Mouse (Mus musculus): Measurements from ENCODE around the gene Ccdc138. TPM values are rescaled to one million over a fixed set of nuclear protein-coding genes. Genes with fewer than 3 reads are reported as not detected.

The Ccdc138 gene
- 8.2 and 9.7 TPM in 2 replicates for polyA plus RNA-seq (2015; fragmentation: Nextera tagmentation; extraction: Ambion mirVana)

GRCm38 (mm10) chr10:58497320-58498284, at the start of gene Ccdc138:
Gene Ccdc138, plus strand, starts transcription at chr10:58497948.
- Histone ChIP-seq H3K27ac (replicated peaks) (peak within 1 kb of the TSS; percentile 95), H3K27me3 (no peaks in the 10 kb centered on the region), H3K9ac (peak within 1 kb of the TSS; percentile 48), H3K9me3 (replicated peaks) (no peaks in the 10 kb centered on the region), H3K4me3 (replicated peaks) (peak within 1 kb of the TSS; percentile 91), H3K36me3 (peaks cover 22% of the 10 kb centered on the region), H3K4me1 (peaks cover 7% of the 10 kb centered on the region; the same call in 1 of the 2 replicates), H3K4me2 (replicated peaks) (peak within 1 kb of the TSS; percentile 51)
- ATAC-seq (ENCODE audit: insufficient number of reproducible peaks, low FRiP score, low TSS enrichment, low read depth) = peak; percentile 98
- WGBS = 1% methylated on average over 50 of the region's 50 CpGs

- peaks cover 23% of the 10 kb centered on the region for H3K36me3 ChIP-seq
- ATAC-seq (ENCODE audit: insufficient number of reproducible peaks, low FRiP score, low TSS enrichment, low read depth) = no peak
- H3K27ac ChIP-seq (replicated peaks) = no peak overlapping the region
- no peaks in the 10 kb centered on the region for H3K27me3 ChIP-seq
- H3K9ac ChIP-seq = no peak overlapping the region
- H3K9me3 ChIP-seq (replicated peaks) = no peaks in the 10 kb centered on the region
- no peaks in the 10 kb centered on the region for H3K4me1 ChIP-seq
- no peak overlapping the region for H3K4me3 ChIP-seq (replicated peaks)
- H3K4me2 ChIP-seq (replicated peaks) = no peak overlapping the region
Measured at GRCm38 (mm10) chr10:58451575-58451974, 46.2 kb upstream of the Ccdc138 start.

DNA sequence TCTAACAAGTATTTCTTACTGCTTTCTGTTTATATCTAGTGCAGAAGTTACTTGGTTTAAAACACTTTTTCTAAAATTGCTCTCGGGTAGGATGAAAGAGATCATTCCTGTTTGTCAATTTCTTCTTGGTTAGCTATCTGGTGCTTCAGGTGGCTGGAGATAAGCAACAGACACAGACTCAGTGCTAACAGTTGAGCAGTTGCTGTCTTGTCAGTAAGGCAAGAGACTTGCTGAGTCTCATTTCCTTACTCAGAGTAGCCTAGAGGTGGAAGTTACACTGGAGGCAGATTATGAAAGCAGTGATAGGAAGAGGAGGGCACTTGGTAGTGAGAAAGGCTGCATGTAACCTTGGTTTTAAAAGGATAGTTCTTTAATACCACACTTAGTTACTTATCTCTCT, 45.6 kb upstream of the Ccdc138 start:
- Histone ChIP-seq H3K4me1 (no peaks in the 10 kb centered on the region), H3K4me2 (replicated peaks) (no peak overlapping the region), H3K4me3 (replicated peaks) (no peak overlapping the region), H3K9ac (no peak overlapping the region), H3K27me3 (no peaks in the 10 kb centered on the region), H3K27ac (replicated peaks) (no peak overlapping the region), H3K9me3 (replicated peaks) (no peaks in the 10 kb centered on the region), H3K36me3 (peaks cover 24% of the 10 kb centered on the region)
- no peak for ATAC-seq (ENCODE audit: insufficient number of reproducible peaks, low FRiP score, low TSS enrichment, low read depth)
- WGBS = 86% methylated on average over 1 of the region's 1 CpGs

GRCm38 (mm10) chr10:58459896-58460295, 37.9 kb upstream of the Ccdc138 start:
- peaks cover 58% of the 10 kb centered on the region for H3K36me3 ChIP-seq

GRCm38 (mm10) chr10:58477086-58477755, 20.5 kb upstream of the Ccdc138 start:
- H3K9me3 ChIP-seq (replicated peaks) = no peaks in the 10 kb centered on the region
- H3K27ac ChIP-seq (replicated peaks) = no peak overlapping the region
- H3K4me3 ChIP-seq (replicated peaks) = no peak overlapping the region
- H3K9ac ChIP-seq = no peak overlapping the region
- H3K27me3 ChIP-seq = no peaks in the 10 kb centered on the region
- no peaks in the 10 kb centered on the region for H3K4me1 ChIP-seq
- ATAC-seq (ENCODE audit: insufficient number of reproducible peaks, low FRiP score, low TSS enrichment, low read depth) = no peak
- 77% methylated on average over 5 of the region's 5 CpGs for WGBS
- H3K4me2 ChIP-seq (replicated peaks) = no peak overlapping the region
- H3K36me3 ChIP-seq = peaks cover 49% of the 10 kb centered on the region

More at GRCm38 (mm10) chr10:58459896-58460295, 37.9 kb upstream of the Ccdc138 start:
- no peak; the same call in 1 of the 2 replicates for ATAC-seq (ENCODE audit: insufficient number of reproducible peaks, low FRiP score, low TSS enrichment, low read depth)
- Histone ChIP-seq H3K27ac (replicated peaks) (no peak overlapping the region), H3K27me3 (no peaks in the 10 kb centered on the region), H3K9me3 (replicated peaks) (no peaks in the 10 kb centered on the region), H3K4me2 (replicated peaks) (no peak overlapping the region), H3K4me3 (replicated peaks) (no peak overlapping the region), H3K4me1 (no peaks in the 10 kb centered on the region), H3K9ac (no peak overlapping the region)
- 97% methylated on average over 1 of the region's 1 CpGs for WGBS

DNA sequence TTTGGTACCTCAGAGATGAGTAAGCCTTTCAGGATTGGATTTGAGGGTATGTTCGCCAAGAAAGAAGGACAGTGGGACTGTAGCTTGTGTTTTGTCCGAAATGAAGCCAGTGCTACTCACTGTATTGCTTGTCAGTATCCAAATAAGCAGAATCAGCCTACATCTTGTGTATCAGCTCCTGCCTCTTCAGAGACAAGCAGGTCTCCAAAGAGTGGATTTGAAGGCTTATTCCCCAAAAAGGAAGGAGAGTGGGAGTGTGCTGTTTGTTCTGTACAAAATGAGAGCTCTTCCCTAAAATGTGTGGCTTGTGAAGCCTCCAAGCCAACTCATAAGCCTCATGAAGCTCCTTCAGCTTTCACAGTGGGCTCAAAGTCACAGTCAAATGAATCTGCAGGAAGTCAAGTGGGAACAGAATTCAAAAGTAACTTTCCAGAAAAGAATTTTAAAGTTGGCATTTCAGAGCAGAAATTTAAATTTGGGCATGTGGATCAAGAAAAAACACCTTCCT, 19.6 kb upstream of the Ccdc138 start:
- peaks cover 49% of the 10 kb centered on the region for H3K36me3 ChIP-seq
- WGBS = 98% methylated on average over 2 of the region's 2 CpGs
- ATAC-seq (ENCODE audit: insufficient number of reproducible peaks, low FRiP score, low TSS enrichment, low read depth) = no peak

DNA sequence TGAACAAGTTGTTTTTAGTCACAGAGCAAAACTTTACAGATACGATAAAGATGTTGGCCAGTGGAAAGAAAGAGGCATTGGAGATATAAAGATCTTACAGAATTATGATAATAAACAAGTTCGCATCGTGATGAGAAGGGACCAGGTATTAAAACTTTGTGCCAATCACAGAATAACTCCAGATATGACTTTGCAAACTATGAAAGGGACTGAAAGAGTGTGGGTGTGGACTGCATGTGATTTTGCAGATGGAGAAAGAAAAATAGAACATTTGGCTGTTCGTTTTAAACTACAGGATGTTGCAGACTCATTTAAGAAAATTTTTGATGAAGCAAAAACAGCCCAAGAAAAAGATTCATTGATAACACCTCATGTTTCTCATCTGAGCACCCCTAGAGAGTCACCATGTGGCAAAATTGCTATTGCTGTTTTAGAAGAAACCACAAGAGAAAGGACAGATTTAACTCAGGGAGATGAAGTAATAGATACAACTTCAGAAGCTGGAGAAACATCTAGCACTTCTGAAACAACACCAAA, 17.7 kb upstream of the Ccdc138 start:
- ATAC-seq (ENCODE audit: insufficient number of reproducible peaks, low FRiP score, low TSS enrichment, low read depth) = no peak

More for the DNA sequence above, 19.6 kb upstream of the Ccdc138 start:
- Histone ChIP-seq H3K4me2 (replicated peaks) (no peak overlapping the region), H3K4me1 (no peaks in the 10 kb centered on the region), H3K27ac (replicated peaks) (no peak overlapping the region), H3K9ac (no peak overlapping the region), H3K4me3 (replicated peaks) (no peak overlapping the region), H3K9me3 (replicated peaks) (no peaks in the 10 kb centered on the region), H3K27me3 (no peaks in the 10 kb centered on the region)

DNA sequence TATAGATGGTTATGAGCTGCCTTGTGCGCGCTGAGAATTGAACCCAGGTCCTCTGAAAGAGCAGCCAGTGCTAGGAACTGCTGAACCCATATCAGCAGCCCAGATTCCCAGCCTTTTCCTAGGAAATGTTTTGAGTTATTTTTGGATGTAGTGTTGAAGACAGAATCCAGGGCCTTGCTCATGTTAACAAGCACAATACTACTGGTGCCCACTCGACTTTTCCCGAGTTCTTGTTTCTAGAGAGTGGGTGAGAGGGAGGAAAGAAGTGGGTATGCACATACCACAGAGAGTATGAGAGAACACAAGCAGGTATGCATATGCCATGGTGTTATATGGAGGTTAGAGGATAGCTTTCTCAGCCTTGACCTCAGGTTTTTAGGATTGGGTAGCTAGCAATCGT, 6.7 kb upstream of the Ccdc138 start:
- ATAC-seq (ENCODE audit: insufficient number of reproducible peaks, low FRiP score, low TSS enrichment, low read depth) = no peak
- Histone ChIP-seq H3K27me3 (no peaks in the 10 kb centered on the region), H3K4me3 (replicated peaks) (no peak overlapping the region), H3K9me3 (replicated peaks) (no peaks in the 10 kb centered on the region), H3K9ac (no peak overlapping the region), H3K27ac (replicated peaks) (no peak overlapping the region), H3K4me1 (no peaks in the 10 kb centered on the region), H3K36me3 (peaks cover 44% of the 10 kb centered on the region), H3K4me2 (replicated peaks) (no peak overlapping the region)
- 86% methylated on average over 5 of the region's 5 CpGs for WGBS

More for the DNA sequence above, 17.7 kb upstream of the Ccdc138 start:
- H3K36me3 ChIP-seq = peaks cover 65% of the 10 kb centered on the region
- no peak overlapping the region for H3K4me2 ChIP-seq (replicated peaks)
- no peaks in the 10 kb centered on the region for H3K27me3 ChIP-seq
- 91% methylated on average over 4 of the region's 4 CpGs for WGBS
- H3K27ac ChIP-seq (replicated peaks) = no peak overlapping the region
- H3K4me1 ChIP-seq = no peaks in the 10 kb centered on the region
- no peak overlapping the region for H3K4me3 ChIP-seq (replicated peaks)
- H3K9me3 ChIP-seq (replicated peaks) = no peaks in the 10 kb centered on the region
- no peak overlapping the region for H3K9ac ChIP-seq

DNA sequence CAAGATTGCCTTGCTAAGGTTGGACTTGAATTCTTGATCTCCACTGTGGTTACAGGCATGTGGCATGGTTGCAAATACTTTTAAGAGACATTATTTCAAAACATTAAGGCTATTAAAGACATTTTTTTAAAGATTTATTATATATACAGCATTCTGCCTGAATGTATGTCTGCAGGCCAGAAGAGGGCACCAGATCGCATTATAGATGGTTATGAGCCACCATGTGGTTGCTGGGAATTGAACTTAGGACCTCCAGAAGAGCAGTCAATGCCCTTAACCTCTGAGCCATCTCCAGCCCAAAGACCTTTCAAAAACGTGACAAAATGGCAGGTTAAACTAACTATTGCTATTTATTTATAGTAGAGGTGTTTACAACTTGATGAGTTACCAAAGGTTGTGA, 2.1 kb upstream of the Ccdc138 start:
- H3K36me3 ChIP-seq = peaks cover 37% of the 10 kb centered on the region
- no peak overlapping the region for H3K4me2 ChIP-seq (replicated peaks)
- no peaks in the 10 kb centered on the region for H3K27me3 ChIP-seq
- no peak for ATAC-seq (ENCODE audit: insufficient number of reproducible peaks, low FRiP score, low TSS enrichment, low read depth)
- no peak overlapping the region for H3K4me3 ChIP-seq (replicated peaks)
- no peak overlapping the region for H3K9ac ChIP-seq
- 88% methylated on average over 2 of the region's 2 CpGs for WGBS
- H3K9me3 ChIP-seq (replicated peaks) = no peaks in the 10 kb centered on the region
- no peak overlapping the region for H3K27ac ChIP-seq (replicated peaks)
- H3K4me1 ChIP-seq = peaks cover 7% of the 10 kb centered on the region; the same call in 1 of the 2 replicates

- no peak for ATAC-seq (ENCODE audit: insufficient number of reproducible peaks, low FRiP score, low TSS enrichment, low read depth)
- Histone ChIP-seq H3K36me3 (peaks cover 27% of the 10 kb centered on the region), H3K4me3 (replicated peaks) (peak overlapping the region; percentile 91), H3K9ac (no peak overlapping the region), H3K4me1 (peaks cover 7% of the 10 kb centered on the region; the same call in 1 of the 2 replicates), H3K4me2 (replicated peaks) (peak overlapping the region; percentile 51), H3K9me3 (replicated peaks) (no peaks in the 10 kb centered on the region), H3K27me3 (no peaks in the 10 kb centered on the region), H3K27ac (replicated peaks) (peak overlapping the region; percentile 95; the same call in 1 of the 2 replicates)
Measured at GRCm38 (mm10) chr10:58496732-58497131, 1.0 kb upstream of the Ccdc138 start.

DNA sequence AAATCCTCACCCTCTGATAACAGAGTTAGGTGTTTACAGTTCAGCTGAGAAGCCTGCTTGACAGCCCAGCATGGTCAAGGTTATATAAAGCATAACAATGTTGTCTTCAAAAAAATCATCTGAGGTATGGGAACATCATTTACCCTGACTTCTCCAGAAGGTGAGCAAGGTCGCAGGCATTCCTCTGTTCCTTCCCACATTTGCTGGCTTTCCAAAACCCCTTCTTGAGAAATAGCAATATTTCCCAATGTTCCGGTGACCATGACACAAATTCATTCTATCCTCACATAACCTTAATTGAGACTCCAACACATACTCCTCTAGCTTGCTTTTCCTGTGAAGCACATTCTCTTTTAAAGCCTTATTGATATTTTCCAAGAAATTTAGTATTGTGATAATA, 768 bp downstream of the Ccdc138 start:
- 56% methylated on average over 2 of the region's 2 CpGs for WGBS
- ATAC-seq (ENCODE audit: insufficient number of reproducible peaks, low FRiP score, low TSS enrichment, low read depth) = no peak

More for the DNA sequence above, 768 bp downstream of the Ccdc138 start:
- peak overlapping the region; percentile 51 for H3K4me2 ChIP-seq (replicated peaks)
- no peaks in the 10 kb centered on the region for H3K27me3 ChIP-seq
- peaks cover 16% of the 10 kb centered on the region for H3K36me3 ChIP-seq
- no peaks in the 10 kb centered on the region for H3K9me3 ChIP-seq (replicated peaks)
- H3K9ac ChIP-seq = peak overlapping the region; percentile 48
- H3K4me3 ChIP-seq (replicated peaks) = peak overlapping the region; percentile 91
- peaks cover 7% of the 10 kb centered on the region; the same call in 1 of the 2 replicates for H3K4me1 ChIP-seq
- H3K27ac ChIP-seq (replicated peaks) = peak overlapping the region; percentile 95; the same call in 1 of the 2 replicates

Data from embryonic facial prominence, embryonic 15.5 days (tissue).